Mouse (Mus musculus) lung, embryonic 16.5 days (tissue): ENCODE results near the gene Gm45194. TPM values are rescaled to one million over a fixed set of nuclear protein-coding genes. Genes with fewer than 3 reads are reported as not detected.

Source experiments
- ATAC-seq: fragments of 200-750 bp; cut with Nextera tagmentation; 2 replicates; pipeline ENCODE4 v1.8.0; 2017; ENCODE audit warnings: low read depth, mild to moderate bottlenecking, moderate library complexity
- H3K27ac ChIP-seq: fragments of 300-500 bp; sonication (generic); 2 replicates; pipeline ENCODE4 v1.5.1; 2014; ENCODE audit warnings: mild to moderate bottlenecking, control low read depth, low read length
- H3K27me3 ChIP-seq: fragments of 300-500 bp; sonication (generic); 2 replicates; pipeline ENCODE4 v1.6.1; 2014; ENCODE audit warnings: low read depth, low read length, mixed read lengths; ENCODE audit not compliant: control insufficient read depth, insufficient read depth
- H3K36me3 ChIP-seq: fragments of 300-500 bp; sonication (generic); 2 replicates; pipeline ENCODE4 v1.6.1; 2014; ENCODE audit warnings: low read length; ENCODE audit not compliant: control insufficient read depth, insufficient read depth
- H3K4me1 ChIP-seq: fragments of 300-500 bp; sonication (generic); replicated peaks from 2 replicates; pipeline ENCODE4 v1.6.1; 2014; ENCODE audit warnings: low read length, mixed read lengths; ENCODE audit not compliant: control insufficient read depth, insufficient read depth
- H3K4me2 ChIP-seq: fragments of 300-500 bp; sonication (generic); 2 replicates; pipeline ENCODE4 v1.6.1; 2014; ENCODE audit warnings: low read depth, low read length, control low read depth
- H3K4me3 ChIP-seq: fragments of 300-500 bp; sonication (generic); 2 replicates; pipeline ENCODE4 v1.5.1; 2014; ENCODE audit warnings: mild to moderate bottlenecking, low read length, control low read depth
- H3K9ac ChIP-seq: fragments of 300-500 bp; sonication (generic); 2 replicates; pipeline ENCODE4 v1.6.1; 2014; ENCODE audit warnings: low read length, control low read depth
- H3K9me3 ChIP-seq: fragments of 300-500 bp; sonication (generic); 2 replicates; pipeline ENCODE4 v1.6.1; 2016; ENCODE audit warnings: low read length; ENCODE audit not compliant: control insufficient read depth
- WGBS: fragments of 180-500 bp; shearing (Covaris S2); extraction: QIAGEN DNeasy Blood & Tissue Kit; methylation state at CpG from one replicate; pipeline ENCODE4 v1.1.7; 2014; 5-methylcytosine and 5-hydroxymethylcytosine counted together
- polyA plus RNA-seq: library from polyadenylated mRNA; unstranded; fragments of >200 nt; fragmentation: Nextera tagmentation; extraction: Ambion mirVana; gene quantifications from 2 replicates; pipeline ENCODE4 v1.2.1, GENCODE M21; 2015

The Gm45194 gene
- polyA plus RNA-seq, 1 experiment from 2014 or later: 0.31 TPM

- Histone ChIP-seq H3K4me3 (no peak within 1 kb of the TSS), H3K27me3 (no peaks in the 10 kb centered on the region), H3K9me3 (no peaks in the 10 kb centered on the region), H3K36me3 (no peaks in the 10 kb centered on the region), H3K27ac (no peak within 1 kb of the TSS), H3K4me1 (no peaks in the 10 kb centered on the region), H3K4me2 (no peak within 1 kb of the TSS), H3K9ac (no peak within 1 kb of the TSS)
- ATAC-seq: no peak
- WGBS: 88% methylated on average over 3 of the region's 3 CpGs
Observed at GRCm38 (mm10) chrX:112238749-112239148, 347.6 kb downstream of the Gm45194 start, which contains the start of gene 4933403O08Rik. TSS of gene 4933403O08Rik (plus strand) at chrX:112239049.

DNA sequence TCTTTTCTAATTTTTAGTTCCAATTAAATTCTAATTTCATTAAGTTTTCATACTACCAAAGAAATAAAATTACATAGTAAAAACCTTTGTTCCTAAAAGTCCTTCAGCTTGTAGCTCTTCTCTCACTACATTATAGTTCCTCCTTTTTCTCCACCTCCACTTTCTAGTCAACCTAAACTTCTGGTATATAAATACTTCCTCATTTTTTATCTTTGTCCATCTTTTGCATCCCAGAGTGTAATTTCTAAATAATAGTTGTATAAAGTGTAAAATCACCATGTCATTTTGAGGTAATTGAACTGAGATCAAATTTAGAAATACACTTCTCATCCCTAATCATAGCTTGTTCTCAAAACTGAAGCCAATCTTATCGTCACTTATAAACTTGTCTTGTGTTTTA is 351.7 kb downstream of the Gm45194 start:
- no peaks in the 10 kb centered on the region for H3K9me3 ChIP-seq
- no peak overlapping the region for H3K27ac ChIP-seq
- 72% methylated on average over 1 of the region's 1 CpGs for WGBS
- H3K4me1 ChIP-seq: no peaks in the 10 kb centered on the region
- no peak overlapping the region for H3K9ac ChIP-seq
- H3K36me3 ChIP-seq: no peaks in the 10 kb centered on the region
- no peak overlapping the region for H3K4me2 ChIP-seq
- H3K27me3 ChIP-seq: no peaks in the 10 kb centered on the region
- ATAC-seq: no peak
- no peak overlapping the region for H3K4me3 ChIP-seq

- Histone ChIP-seq H3K4me1 (no peaks in the 10 kb centered on the region), H3K4me3 (no peak overlapping the region), H3K4me2 (no peak overlapping the region), H3K36me3 (no peaks in the 10 kb centered on the region), H3K27ac (no peak overlapping the region), H3K9ac (no peak overlapping the region), H3K27me3 (no peaks in the 10 kb centered on the region), H3K9me3 (no peaks in the 10 kb centered on the region)
- WGBS: 64% methylated on average over 2 of the region's 2 CpGs
- ATAC-seq: no peak
Observed at GRCm38 (mm10) chrX:112255513-112255912, 364.3 kb downstream of the Gm45194 start.

- Histone ChIP-seq H3K4me3 (no peak overlapping the region), H3K27me3 (no peaks in the 10 kb centered on the region), H3K36me3 (no peaks in the 10 kb centered on the region), H3K9ac (no peak overlapping the region), H3K9me3 (no peaks in the 10 kb centered on the region), H3K4me1 (no peaks in the 10 kb centered on the region), H3K27ac (no peak overlapping the region), H3K4me2 (no peak overlapping the region)
- 65% methylated on average over 1 of the region's 1 CpGs for WGBS
- no peak for ATAC-seq
Observed at GRCm38 (mm10) chrX:112273550-112273949, 382.4 kb downstream of the Gm45194 start.

Other genes with a start within 250 kb of the Gm45194 start
- 0.62 and 0.77 TPM in 2 replicates for gene Hdx, start 194.3 kb upstream of the Gm45194 start, polyA plus RNA-seq
- 0.06 and 0.35 TPM in 2 replicates for gene Tex16, start 119.6 kb downstream of the Gm45194 start, polyA plus RNA-seq